Mouse (Mus musculus): ENCODE results near the gene Cd300ld3.
"Not testable (repeated sequence)": the region's sequence is repeated elsewhere in the genome, so short reads cannot be mapped to it uniquely, and the experiment has no call there.

DNA sequence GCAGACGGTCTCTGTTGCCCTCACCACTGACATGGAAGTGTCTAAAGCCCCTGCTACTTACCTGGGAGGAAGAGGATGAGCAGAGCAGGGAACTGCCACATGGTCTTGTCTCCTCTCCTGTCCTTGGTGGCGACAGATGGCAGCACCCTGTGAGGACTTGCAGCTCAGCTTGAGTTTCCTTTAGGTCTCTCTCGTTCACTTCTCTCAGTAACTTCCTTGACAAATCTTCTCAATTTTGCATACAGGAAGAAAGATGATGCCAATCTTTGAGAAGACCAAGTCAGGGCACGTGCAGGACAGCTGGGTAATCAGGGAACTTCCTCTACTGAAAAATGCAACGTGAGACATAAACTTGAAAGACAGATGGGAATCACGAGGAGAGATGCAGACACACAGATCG lies 32.1 kb downstream of the Cd300ld3 start, which contains the start of gene Cd300ld2:
- TF ChIP-seq CTCF (IDR thresholded peaks at IDR 0.05; ENCODE audit: borderline replicate concordance, control insufficient read depth, extremely low read depth, insufficient read depth, low read length, poor library complexity); POLR2A (IDR thresholded peaks at IDR 0.05; ENCODE audit: control insufficient read depth, extremely low read depth, insufficient read depth, low read length, poor library complexity): not testable (repeated sequence)
